Mouse (Mus musculus) cortical plate, adult 2 months (tissue): ENCODE results near the gene Fam129a.

Experiments
- CTCF ChIP-seq: fragments of 200-500 bp; IDR thresholded peaks from 2 replicates; pipeline ENCODE4 v1.5.1; 2011; ENCODE audit warnings: mild to moderate bottlenecking, control low read depth, low read length; ENCODE audit not compliant: insufficient read depth; ENCODE audit errors: extremely low read depth
- POLR2A ChIP-seq: fragments of 200-500 bp; IDR thresholded peaks from 2 replicates; pipeline ENCODE4 v1.6.1; 2011; ENCODE audit warnings: mild to moderate bottlenecking, low read length, control low read depth; ENCODE audit not compliant: insufficient read depth; ENCODE audit errors: extremely low read depth

GRCm38 (mm10) chr1:151592085-151593017 is 21.4 kb downstream of the Fam129a start:
- no peak for TF ChIP-seq CTCF
- TF ChIP-seq POLR2A: no peak
